Mouse (Mus musculus): ENCODE measurements around the gene Akr1c6.
"Not testable (repeated sequence)": the region's sequence is repeated elsewhere in the genome, so short reads cannot be mapped to it uniquely, and the experiment has no call there.

Akr1c6 gene

GRCm38 (mm10) chr13:4434006-4434405 lies at the start of gene Akr1c6:
Gene Akr1c6, plus strand, starts transcription at chr13:4434306.
- no peak for DNase-seq (ENCODE audit: low spot score)

DNA sequence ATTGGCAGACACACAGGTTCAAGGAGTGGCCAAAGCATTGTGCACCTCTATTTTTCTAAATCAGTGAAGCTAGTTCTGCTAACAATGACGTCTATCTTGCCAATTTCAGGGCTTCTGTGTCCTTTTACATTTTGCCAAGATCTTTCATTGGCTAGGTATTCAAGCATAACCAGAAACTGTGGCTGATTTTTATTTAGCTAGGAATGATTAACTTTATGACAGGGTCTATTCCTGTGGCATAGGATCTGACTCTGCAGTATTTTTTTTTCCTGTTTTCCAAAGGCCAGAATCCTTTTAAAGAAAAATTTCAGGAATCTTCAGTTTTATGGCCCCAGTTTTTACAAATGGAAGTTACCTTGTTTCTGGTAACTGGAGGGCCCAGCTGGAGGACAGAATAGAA lies 49.2 kb upstream of the Akr1c6 start:
- no peak for DNase-seq (ENCODE audit: low spot score)

DNA sequence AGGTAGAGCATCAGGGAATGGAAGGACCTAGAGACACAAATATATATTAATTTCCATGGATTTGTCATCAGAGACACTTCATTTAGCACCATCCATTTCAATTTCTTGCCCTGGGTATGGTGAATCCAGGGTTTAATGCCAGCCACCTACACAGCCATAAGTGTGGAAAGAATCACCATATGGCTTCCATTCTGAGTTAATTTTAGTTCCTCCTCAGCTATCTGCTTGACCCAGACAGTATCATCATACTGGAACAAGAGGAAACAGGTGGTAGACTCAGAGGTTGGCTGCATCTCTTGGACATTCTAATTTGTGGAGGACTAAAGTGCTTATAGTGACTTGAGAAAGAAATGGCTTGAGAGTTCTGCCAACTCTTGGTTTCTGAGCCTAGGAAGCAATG lies 48.6 kb upstream of the Akr1c6 start:
- no peak for DNase-seq (ENCODE audit: low spot score)

GRCm38 (mm10) chr13:4388762-4389446 lies 45.2 kb upstream of the Akr1c6 start:
- DNase-seq (ENCODE audit: low spot score), result no peak

GRCm38 (mm10) chr13:4400360-4400759 lies 33.7 kb upstream of the Akr1c6 start:
- not testable (repeated sequence) for DNase-seq (ENCODE audit: low spot score)

DNA sequence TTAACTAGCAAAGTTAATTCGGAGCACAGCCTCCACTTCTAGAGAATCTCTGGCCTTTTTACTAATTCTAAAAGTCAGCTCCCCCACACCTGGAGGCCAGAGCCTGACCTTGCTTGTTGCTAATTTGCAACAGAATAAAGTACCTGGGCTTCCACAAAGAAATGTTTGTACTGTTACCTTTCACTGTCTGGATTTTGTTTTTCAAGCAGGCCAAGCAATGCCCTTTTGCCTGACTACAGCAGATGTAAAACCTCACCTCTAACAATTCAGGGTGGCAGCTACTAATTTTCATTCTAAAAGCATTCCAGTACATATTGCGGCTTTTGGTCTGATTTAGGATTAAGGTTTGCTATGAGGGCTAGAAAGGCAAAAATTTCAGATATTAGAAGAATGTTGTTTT lies 33.3 kb upstream of the Akr1c6 start:
- no peak for DNase-seq (ENCODE audit: low spot score)

DNA sequence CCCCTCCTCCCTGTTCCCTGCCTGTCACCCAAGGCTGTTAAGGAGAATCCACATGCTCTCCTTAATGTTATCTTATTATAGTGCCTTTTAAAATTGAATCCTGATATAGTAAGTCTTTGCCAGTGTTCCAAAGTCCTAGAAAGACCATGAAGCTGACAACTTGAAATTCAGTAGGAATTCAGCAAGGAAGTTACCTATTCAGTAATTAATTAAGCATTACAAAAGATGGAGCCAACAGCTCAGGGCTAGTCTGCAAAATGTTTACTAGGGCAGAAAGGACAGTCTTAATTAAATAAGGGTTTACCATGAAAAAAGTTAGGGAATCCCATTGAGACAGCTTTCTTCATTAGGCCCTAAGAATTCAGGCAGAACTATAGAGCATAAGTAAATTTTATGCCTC lies 31.9 kb upstream of the Akr1c6 start:
- DNase-seq (ENCODE audit: low spot score), result no peak

- DNase-seq (ENCODE audit: low spot score), result no peak
Observed at GRCm38 (mm10) chr13:4404726-4405125, 29.4 kb upstream of the Akr1c6 start.

DNA sequence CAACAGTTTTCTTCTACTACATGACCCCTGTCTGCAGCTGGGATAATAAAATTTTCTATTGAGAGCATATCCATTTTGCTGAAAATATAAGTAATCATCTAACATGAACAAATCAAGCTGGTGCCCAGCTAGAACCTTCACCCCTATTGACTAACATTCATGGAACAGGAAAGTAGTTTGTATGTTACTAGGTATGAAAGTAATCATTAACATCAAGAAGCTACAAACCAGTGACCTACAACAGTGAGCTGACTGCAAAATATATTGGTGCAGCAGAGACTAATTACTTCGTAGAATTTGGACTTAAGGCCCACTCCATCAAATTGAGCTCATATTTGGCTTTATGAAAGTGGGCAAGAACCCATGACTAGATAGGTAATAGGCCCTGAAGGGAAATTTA lies 27.3 kb upstream of the Akr1c6 start:
- no peak for DNase-seq (ENCODE audit: low spot score)

DNA sequence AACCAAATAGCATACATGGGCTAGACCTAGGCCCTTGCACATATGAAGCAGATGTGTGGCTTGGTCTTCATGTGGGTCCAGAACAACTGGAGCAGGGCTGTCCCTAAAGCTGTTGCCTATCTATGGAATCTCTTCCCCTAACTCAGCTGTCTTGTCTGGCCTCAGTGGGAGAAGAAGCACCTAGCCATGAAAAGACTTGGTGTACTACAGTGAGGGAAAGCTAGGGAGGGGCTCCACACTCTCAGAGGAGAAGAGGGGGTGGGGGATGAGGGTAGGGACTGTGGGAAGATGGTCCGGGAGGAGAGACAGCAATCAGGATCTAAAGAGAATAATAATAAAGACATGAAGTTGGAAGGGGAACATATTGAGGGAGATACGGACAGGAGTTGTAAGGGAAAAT lies 5.5 kb upstream of the Akr1c6 start:
- no peak for DNase-seq (ENCODE audit: low spot score)

DNA sequence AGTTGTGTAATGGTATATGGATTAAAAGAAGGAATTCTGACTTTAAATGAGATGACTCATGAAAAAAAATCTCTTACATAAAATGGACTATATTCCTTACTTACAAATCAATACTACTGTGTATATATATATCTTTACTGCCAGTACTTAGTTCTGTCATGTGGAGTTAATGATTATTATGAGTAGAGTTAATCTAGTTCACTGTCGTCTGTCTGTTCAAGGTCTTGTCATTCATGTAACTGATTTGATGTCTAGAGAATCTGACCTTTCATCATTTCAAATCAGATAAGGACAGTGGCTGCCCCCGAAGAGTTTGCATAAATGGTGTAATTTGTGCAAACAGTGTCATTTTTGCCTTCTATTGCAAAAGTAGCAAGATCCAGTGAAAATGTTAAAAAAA lies 5.1 kb upstream of the Akr1c6 start:
- DNase-seq (ENCODE audit: low spot score), result no peak

DNA sequence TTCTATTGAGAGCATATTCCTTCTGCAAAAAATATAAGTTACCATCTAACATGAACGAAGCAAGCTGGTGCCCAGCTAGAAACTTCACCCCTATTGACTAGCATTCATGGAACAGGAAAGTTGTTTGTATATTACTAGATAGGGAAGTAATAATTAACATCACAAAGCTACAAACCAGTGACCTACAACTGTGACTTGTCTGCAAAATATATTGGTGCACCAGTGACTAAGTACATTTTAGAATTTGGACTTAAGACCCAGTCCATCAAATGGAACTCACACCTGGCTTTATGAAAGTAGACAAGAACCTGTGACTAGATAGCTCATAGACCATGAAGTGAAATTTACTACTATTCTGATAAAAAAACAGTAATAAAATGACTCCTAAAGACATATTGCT lies 3.0 kb upstream of the Akr1c6 start:
- no peak for DNase-seq (ENCODE audit: low spot score)

DNA sequence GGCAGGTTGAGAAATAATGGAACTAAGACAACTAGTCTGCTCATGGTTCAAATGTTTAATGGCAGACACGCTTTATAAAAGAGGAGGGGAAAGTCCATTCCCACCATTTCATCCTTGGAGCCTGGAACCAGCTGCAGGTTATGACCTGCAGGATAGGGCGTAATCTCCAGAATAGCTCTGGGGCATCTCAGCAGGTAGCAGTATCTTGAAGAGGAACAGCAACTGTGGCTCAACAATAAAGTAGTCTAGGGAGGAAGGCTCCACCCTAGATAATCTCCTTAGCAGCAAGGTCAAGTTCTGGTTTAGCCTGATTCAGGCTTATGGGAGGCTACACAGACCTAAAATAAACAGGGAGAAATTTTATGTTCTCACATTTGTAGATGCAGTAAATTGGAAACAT lies 31.5 kb downstream of the Akr1c6 start:
- no peak for DNase-seq (ENCODE audit: low spot score)

GRCm38 (mm10) chr13:4467896-4468295 lies 33.8 kb downstream of the Akr1c6 start:
- no peak for DNase-seq (ENCODE audit: low spot score)

Data from urinary bladder, postnatal 25 days (tissue).